Mouse (Mus musculus) CD4-positive, CD25-positive, alpha-beta regulatory T cell, adult 2 months (primary cell): ENCODE results near the gene DXBay18.
A peak's percentile ranks its signal among the peaks of the same experiment; 100 is the strongest.
"Not testable (repeated sequence)": the region's sequence is repeated elsewhere in the genome, so short reads cannot be mapped to it uniquely, and the experiment has no call there.

Source experiments
- DNase-seq: peaks from one replicate; pipeline ENCODE4 v3.0.0-alpha.2; 2012; ENCODE audit warnings: low read depth, low spot score

The DXBay18 gene

DNA sequence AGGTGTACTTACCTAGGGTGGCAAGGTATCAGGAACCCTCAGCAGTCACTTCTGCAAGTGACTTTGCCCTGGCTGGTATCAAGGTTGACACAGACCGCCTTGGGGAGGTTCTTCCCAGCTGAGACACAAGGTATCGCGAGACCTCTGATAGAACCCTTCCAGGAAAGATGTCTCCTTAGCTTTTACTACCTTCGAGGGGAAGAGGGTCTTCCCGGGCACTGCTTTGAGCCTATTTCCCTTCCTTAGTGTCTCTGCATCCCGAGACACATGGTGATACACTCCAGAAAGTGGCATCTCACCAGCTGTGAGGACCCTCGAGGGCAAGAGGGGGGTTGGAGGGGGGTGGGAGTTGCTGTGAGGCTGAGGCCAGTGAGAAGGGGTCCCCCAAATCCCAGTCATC lies at the start of gene DXBay18:
TSS of gene DXBay18 (minus strand) at position 101 of the 400 bp plus-strand sequence.
- DNase-seq: not testable (repeated sequence)

DNA sequence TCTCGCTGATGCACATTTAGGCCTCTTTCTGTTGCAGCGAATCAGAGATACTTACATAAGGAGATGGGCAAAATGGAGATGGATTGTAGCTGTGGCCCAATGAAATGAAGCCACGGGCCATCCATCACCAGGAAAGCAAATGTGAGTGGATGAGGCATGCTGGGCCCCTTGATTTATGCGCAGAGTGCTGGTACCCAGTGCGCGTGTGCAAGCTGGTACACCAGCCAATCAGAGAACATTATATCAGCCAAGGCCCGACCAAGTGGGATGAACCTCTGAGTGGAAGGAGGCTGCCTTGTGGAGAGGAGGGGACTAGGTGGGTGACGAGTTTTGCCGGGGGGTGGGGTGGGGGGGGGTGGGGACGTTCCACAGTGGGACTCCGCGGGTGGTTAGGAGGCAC lies 42.7 kb upstream of the DXBay18 start, which contains the start of gene Xlr3b:
TSS of gene Xlr3b (plus strand) at position 274 of the 400 bp plus-strand sequence.
- peak; percentile 47 for DNase-seq

DNA sequence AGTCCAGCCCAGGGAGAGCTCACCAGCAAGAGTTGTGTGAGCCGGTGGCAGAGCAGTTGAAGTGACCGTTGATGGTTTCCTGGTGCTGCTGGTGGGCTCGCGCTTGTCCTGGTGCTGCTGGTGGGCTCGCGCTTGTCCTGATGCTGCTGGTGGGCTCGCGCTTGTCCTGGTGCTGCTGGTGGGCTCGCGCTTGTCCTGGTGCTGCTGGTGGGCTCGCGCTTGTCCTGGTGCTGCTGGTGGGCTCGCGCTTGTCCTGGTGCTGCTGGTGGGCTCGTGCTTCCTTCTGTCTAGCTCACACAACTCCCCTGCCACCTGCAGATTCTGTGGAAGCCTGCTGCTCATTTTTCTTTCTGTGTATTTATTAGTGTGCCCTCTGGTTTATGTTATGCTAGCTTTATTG lies 27.6 kb upstream of the DXBay18 start, which contains the start of gene Spin2d:
TSS of gene Spin2d (minus strand) at position 101 of the 400 bp plus-strand sequence.
- not testable (repeated sequence) for DNase-seq

DNA sequence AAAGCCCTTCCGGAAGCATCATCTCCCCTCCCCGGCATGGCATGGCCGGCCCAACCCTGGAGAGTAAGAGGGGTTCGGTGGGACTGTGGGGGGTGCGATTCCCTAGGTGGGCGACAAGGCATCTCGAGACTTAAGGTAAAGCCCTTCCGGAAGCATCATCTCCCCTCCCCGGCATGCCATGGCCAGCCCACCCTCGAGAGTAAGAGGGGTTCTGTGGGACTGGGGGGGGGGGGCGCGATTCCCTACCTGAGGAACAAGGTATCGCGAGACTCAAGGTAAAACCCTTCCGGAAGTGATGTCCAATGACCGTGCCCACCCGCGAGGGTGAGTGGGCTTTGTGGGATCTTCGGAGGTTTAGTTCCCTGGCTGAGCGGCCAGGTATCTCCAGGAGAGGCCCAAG lies 754 bp downstream of the DXBay18 start, which contains the start of gene Xlr5b:
TSS of gene Xlr5b (plus strand) at position 301 of the 400 bp plus-strand sequence.
- not testable (repeated sequence) for DNase-seq

DNA sequence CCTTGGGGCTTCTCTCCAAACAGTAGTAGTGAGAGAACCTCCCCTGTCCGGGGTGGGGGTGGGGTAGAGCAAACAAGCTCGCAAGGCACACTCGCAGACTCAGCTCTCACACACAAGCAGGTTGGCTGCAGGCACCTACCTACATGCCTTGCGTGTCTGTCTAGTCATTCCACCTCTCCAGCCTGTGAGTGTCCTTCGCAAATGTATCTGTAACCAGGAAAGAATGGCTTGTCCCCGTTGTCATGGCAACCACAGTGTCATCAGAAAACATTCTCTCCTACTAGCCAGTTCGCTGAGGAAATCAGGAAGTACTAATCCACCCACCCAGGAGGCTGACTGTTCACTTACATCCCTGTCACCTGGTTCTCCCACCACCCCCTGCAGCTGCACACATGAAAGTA lies 6.0 kb downstream of the DXBay18 start:
- not testable (repeated sequence) for DNase-seq

DNA sequence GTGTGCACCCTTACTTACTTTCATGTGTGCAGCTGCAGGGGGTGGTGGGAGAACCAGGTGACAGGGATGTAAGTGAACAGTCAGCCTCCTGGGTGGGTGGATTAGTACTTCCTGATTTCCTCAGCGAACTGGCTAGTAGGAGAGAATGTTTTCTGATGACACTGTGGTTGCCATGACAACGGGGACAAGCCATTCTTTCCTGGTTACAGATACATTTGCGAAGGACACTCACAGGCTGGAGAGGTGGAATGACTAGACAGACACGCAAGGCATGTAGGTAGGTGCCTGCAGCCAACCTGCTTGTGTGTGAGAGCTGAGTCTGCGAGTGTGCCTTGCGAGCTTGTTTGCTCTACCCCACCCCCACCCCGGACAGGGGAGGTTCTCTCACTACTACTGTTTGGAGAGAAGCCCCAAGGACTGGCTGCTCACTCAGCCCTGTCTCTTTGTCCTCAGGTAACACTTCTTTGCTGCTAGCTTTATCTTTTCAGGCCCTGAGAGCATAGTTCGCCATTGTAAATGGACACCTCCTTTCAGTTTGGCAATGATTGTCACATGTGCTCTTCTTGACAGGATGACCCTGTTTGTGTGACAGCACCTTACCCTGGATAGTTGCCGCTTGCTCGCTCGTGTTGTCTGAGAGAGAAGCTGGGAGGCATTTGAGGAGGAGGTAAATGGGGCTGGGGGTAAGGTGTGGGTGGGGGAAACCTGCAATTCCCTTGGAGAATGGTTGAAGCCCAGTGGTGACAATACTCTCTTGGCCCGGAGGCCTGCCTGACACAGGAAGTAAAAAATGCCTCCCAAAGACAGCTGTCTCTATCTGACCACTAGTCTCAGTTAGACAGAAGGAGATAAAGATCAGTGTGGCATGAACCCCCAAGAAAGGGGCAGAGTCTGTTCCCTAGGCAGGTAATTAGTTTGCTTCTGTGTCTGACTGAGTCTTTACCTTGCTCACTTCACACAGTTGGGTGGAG lies 26.1 kb downstream of the DXBay18 start:
- not testable (repeated sequence) for DNase-seq

DNA sequence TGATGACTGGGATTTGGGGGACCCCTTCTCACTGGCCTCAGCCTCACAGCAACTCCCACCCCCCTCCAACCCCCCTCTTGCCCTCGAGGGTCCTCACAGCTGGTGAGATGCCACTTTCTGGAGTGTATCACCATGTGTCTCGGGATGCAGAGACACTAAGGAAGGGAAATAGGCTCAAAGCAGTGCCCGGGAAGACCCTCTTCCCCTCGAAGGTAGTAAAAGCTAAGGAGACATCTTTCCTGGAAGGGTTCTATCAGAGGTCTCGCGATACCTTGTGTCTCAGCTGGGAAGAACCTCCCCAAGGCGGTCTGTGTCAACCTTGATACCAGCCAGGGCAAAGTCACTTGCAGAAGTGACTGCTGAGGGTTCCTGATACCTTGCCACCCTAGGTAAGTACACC lies 32.5 kb downstream of the DXBay18 start, which contains the start of gene Gm14685:
TSS of gene Gm14685 (plus strand) at position 301 of the 400 bp plus-strand sequence.
- DNase-seq: not testable (repeated sequence)

DNA sequence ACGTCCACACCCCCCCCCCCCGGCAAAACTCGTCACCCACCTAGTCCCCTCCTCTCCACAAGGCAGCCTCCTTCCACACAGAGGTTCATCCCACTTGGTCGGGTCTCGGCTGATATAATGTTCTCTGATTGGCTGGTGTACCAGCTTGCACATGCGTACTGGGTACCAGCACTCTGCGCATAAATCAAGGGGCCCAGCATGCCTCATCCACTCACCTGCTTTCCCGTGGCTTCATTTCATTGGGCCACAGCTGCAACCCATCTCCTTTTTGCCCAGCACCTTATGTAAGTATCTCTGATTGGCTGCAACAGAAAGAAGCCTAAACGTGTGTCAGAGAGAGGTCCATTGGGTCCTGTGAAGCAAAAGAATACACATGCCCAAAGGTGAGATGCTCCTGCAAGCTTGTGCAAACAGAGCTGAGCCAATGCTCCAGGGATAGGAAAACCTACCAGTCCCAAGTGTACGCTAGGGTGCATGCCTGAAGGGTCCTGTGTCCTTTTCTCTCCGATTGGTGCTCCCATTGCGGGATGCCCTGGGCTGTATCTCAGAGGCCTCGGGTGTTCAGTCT lies 52.2 kb downstream of the DXBay18 start, which contains the start of gene Xlr3a:
TSS of gene Xlr3a (minus strand) at position 155 of the 568 bp plus-strand sequence.
- DNase-seq: peak; percentile 4
